Mouse (Mus musculus) lung, postnatal 0 days (tissue): ENCODE measurements around the gene St8sia2.

Experiments
- CTCF ChIP-seq: IDR thresholded peaks from 2 replicates; pipeline ENCODE4 v1.5.1; 2016; ENCODE audit warnings: antibody characterized with exemption, mild to moderate bottlenecking
- EP300 ChIP-seq: IDR thresholded peaks from 2 replicates; pipeline ENCODE4 v1.6.1; 2016; ENCODE audit warnings: antibody characterized with exemption, mild to moderate bottlenecking, control low read depth

GRCm38 (mm10) chr7:73891830-73892229 lies 121.7 kb downstream of the St8sia2 start:
- TF ChIP-seq CTCF = no peak
- no peak for TF ChIP-seq EP300
